Mouse (Mus musculus): ENCODE measurements around the gene Spata31d1b.
"Not testable (repeated sequence)": the region's sequence is repeated elsewhere in the genome, so short reads cannot be mapped to it uniquely, and the experiment has no call there.

Spata31d1b gene

DNA sequence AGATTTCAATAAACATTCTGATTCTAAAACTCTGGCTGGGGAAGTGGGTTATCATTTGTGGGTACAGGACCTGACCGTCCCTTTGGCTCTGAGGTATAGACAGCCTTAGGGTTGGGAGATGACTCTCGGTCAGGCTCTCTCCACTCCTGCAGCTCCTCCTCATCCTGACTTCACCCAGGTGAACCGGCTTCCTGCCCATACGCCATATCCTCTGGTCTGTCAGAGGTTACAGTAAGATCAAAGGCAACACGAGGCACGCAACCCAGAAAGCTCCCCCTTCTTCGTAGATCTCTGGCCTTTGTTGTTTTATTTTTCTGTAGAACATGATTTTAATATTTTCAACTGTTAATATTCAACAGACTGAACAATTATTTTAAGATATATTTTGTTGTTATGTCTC is 16.3 kb upstream of the Spata31d1b start:
- DNase-seq = no peak

DNA sequence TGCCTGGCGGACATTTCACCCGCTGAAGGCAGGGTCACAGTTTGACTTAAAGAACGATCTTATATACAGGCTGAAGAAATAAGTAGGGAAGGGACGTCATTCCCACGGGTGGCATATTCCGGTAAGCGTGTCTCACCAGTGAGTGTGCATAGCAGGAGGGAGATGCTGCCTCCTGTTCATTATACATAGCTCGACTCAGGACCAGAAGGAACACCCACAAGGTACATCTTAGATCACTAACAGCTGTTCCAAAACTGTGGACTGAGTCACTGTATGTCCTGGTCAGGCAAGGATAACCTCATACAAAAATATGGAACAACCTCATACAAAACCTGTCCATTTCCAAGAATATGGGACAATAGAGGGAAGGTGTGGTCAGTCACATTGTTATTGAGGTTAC is 13.0 kb upstream of the Spata31d1b start:
- no peak for DNase-seq

DNA sequence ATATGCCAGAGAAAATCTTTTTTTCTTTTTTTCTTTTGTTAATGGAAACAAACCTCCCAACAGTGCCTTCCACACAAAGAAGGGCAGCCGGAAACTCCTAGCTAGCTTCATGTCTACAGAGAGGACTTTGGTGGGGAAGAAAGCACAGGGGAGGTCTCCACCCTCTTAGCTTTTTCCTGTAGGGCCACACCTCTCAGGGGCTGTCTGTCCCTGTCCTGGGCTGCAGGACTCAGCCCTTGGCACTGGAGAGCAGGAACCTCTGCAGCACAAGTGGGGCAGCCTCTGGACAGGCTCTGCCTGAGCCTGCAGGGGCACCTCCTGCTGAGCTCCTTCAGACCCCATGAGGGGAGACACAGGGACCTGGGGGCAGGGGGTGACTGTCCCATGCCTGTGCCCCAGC is 11.9 kb upstream of the Spata31d1b start:
- not testable (repeated sequence) for DNase-seq

DNA sequence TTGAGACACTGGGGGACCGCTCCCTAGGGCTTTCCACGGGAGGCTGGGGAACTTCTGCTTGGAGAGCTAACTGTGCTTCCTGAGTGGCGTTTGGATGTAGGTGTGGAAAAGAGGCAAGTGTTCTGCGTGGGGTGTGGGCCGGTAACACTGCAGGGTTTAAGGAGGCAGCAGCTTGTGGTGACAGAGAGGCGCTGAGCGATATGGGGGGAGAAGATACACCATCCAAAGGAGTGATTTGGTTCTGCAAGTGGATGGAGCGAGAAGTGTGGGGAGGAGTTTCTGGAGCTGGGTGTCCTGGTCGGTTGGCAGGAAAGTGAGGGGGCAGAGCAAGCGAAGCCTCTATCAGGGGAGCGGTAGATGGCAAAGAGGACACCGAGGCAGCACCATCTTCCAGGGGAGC is 8.6 kb upstream of the Spata31d1b start:
- DNase-seq = no peak

DNA sequence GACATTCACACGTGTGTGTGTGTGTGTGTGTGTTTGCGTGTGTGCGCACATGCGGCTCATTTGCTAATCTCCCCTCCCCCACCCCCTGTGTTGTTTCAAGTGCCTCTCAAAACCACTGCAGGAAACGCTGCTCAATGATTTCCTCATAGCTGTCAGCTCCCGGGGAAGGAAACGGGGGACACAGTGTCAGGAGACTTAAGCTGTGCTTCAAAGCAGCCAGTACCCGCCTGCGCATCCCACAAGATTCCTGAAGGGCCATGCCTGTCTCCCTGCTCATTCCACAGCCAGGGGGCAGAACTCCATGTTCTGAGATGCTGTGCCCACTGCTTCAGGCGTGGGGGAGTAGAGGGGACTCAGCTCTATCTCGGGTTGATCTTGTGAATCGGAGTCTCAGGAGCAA is 7.5 kb upstream of the Spata31d1b start:
- no peak for DNase-seq

DNA sequence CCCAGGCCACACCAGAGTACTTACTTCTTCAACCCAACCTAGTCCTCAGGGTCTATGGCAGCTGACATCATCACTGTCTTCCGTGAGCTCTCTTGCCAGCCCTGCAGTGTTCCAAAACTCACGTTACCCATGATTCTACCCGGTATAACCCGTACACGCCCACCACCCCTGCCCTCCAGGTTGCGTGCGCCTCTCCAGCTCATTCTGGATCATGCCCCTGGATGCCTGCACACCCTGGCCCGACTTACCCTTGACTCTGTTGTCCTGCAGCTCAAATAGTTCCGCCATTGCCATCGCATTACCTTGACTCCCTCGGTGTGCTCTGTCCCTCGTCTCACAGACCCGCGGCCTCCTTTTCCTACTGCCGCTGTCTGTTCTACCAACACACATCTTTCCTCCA is 1.9 kb upstream of the Spata31d1b start, which contains the start of gene Spata31d1a:
Gene Spata31d1a (minus strand): TSS at position 101 of the 400 bp plus-strand sequence.
- DNase-seq = no peak

DNA sequence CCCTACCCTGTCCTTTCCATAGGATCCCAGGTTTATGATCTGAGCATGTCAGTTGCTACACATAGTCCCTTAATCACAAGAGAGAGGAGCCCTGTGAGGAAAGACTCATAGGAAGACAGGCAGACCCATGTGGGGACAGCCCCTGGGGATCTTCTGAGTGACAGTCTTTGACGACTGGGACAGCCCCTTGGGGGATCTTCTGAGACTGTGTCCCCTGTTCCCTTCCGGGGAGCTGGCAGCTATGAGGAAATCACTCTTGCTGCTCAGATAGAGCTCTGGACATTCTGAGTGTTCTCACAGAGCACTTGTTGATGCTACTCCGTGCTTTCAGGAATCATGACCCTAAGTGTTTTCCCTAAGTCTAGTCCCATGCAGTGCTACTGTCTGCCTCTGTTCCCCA is 1.6 kb downstream of the Spata31d1b start:
- no peak for DNase-seq

DNA sequence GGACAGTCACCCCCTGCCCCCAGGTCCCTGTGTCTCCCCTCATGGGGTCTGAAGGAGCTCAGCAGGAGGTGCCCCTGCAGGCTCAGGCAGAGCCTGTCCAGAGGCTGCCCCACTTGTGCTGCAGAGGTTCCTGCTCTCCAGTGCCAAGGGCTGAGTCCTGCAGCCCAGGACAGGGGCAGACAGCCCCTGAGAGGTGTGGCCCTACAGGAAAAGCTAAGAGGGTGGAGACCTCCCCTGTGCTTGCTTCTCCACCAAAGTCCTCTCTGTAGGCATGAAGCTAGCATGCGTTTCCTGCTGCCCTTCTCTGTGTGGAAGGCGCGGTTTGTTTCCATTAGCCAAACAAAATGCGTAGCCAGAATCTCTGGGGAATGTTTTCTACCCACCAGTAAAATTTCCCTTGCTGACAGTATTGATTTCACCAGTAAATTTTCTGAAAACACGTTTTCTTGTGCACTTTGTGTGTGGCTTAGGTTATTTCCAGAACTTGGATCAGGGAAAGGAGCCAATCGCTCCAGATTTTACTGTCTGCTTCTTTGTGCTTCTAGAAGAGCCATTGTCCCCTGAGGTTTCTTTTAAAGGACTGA is 6.9 kb downstream of the Spata31d1b start:
- not testable (repeated sequence) for DNase-seq

DNA sequence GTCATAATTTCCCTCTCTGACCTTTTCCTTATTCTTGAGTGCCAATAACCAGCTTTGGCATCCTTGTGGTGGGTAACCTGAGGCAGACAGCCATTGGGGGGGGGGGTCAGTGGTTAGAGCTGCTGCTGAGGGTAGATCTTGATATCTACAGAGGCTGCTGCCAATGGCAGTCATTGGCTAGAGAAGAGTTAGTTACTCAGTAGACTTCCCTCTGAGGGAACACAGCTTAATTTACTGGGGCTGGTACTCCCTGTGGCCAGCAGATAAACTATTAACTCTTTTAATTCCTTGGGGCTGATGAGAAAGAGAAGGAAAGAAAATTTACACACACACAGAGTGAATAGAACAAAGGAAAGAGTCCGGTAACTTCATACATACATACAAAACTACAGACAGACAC is 7.4 kb downstream of the Spata31d1b start:
- no peak for DNase-seq

DNA sequence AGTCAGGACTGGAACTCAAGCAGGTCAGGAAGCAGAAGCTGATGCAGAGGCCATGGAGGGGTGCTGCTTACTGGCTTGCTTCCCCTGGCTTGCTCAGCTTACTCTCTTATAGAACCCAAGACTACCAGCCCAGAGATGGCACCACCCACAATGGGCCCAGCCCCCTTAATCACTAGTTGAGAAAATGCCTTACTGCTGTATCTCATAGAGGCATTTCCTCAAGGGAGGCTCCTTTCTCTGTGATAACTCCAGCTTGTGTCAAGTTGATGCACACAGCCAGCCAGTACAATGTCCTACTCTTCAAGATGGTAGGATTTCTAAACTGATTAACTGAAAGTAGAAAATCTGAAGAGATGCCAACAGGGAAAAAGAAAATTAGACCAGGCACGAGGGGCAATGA is 10.0 kb downstream of the Spata31d1b start:
- not testable (repeated sequence) for DNase-seq

DNA sequence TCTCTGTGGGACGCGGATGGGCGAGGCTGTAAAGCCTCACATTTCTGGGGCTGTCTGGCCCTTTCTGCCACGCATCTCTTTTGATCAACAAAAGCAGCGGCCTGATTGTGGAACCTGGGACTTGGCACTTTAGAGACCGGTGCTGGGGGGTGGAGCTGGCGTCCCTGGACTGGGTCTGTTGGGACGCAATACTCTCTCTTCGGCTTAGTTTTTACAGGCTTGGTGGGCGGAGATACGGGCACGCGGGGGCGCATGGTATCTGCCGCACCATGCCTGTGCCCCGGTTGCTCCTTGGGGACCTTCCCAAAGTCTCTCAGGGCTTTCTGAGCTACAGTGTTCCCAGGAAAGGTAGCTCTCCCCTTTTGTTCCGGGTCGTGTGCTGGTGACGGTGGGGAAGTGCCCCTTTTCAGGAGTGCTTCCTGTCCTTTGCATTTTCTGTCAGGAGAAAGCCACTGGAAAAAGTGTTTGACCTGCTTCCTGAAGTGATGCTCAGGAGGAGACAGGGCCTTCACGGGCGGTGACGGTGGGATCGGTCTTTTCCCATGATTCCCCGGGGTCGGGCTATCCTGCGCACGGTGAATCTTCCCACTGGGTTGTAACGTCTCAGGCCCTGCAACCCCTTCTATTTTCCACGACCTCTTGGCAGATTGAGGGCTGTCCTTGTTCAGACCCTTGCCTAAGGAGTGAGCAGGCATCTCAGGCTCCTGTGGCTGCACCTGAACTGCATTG is 14.2 kb downstream of the Spata31d1b start:
- DNase-seq = no peak

DNA sequence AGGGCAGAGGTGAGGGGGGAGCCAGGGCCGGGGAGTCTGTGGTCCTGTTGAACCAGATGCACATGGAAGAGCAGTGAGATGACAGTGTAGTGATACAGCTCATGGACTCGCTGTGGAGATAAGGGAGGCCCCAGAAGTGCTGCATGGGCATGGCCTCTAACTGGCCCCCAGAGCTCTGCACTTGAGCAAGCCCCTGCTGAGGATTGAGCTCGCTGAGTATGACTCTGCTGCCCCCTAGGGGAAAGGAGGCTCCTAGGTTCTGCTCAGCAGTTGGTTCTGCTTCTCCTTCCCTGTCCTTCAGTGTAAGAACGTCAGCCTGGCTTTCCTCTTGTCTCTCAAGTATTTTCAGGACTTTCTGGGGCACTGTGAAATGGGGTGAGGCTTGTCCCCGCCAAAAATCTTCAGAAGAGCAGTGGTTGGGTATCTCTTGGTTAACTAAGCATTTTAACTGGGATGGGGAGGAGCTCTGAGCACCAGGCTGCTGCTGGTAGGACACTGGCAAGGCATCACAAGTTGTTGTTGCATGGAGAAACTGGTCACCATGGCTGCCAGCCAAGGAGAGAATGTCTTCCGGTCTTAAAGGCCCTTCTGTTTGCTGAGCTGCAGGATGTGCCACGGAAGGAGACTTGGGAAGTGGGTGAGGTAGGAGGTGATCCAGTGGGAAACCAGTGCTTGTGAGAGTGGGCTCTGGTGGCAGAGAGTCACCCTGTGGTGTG is 16.5 kb downstream of the Spata31d1b start:
- peak; percentile 81 for DNase-seq

DNA sequence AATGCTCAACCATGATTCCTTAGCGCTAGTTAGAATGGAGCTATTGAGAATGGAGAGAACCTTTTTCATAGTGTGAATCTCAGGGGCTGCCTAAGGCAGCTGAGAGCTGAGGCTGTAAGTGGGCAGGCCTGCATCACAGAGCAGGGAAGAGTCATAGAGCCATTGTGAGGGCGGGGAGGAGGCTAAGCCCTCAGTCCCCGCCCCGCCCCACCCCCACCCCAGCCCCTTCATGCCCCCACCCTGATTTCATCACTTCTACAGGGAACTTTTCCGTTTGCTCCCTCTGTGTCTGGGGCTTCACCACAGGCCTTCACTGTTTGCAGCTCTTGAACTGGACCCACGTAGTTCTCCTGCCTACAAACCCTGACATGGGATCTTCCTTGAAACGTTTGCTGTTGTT is 19.6 kb downstream of the Spata31d1b start, which contains the start of gene Spata31d1d:
Gene Spata31d1d (minus strand): TSS at position 101 of the 400 bp plus-strand sequence.
- DNase-seq = no peak

DNA sequence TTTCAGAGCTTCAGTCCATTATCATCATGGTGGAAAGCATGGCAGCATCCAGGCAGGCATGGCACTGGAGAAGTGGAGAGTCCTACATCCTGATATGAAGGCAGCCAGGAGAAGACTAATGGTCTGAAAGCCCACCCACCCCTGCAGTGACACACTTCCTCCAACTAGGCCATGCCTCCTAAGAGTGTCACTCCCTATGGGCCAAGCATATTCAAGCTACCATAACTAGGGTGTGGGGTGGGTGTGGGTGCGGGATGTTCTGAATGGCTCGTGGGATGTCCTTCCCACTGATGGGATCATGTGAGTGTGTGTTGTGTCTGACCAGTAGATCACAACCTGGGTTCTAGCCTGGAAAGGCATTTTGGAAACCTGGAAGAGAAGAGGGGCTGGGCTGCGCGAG is 21.9 kb downstream of the Spata31d1b start:
- no peak for DNase-seq

DNA sequence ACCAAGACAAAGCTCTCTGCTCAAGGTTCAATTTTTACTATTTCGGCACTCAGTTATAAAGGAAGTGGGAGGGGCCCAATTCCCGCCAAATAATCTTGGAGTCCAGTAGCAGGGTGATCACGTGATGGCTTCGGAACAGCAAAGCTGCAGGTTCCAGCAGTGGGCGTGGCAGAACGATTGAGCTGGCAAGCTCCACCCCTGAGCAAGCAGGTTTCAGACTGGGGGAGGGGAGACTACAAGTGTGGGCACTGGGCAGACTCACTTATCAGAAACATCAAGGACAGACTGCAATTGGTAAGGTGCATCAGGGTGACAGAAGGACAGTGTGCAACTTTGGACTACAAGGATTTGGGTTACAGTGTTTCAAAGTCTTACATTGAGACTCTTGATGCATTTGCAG is 22.3 kb downstream of the Spata31d1b start:
- not testable (repeated sequence) for DNase-seq

DNA sequence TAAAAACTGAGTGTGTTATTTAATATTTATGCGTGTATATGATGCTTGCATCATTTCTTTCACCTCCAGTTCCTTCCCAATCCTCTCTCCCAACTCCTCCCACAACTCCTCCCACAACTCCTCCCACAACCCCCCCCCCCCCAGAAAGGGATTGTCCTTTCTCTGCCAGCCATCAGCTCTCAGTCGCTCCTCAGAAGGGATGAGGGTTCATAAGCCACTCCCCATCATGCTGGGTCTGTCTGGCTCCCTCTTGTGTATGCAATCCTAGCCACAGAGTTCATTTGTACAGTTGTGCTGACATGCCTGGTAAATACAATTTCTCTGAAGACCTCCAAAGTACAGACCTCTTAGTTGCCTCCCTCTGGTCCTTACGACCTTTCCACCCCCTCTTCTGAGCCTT is 23.1 kb downstream of the Spata31d1b start:
- no peak for DNase-seq

DNA sequence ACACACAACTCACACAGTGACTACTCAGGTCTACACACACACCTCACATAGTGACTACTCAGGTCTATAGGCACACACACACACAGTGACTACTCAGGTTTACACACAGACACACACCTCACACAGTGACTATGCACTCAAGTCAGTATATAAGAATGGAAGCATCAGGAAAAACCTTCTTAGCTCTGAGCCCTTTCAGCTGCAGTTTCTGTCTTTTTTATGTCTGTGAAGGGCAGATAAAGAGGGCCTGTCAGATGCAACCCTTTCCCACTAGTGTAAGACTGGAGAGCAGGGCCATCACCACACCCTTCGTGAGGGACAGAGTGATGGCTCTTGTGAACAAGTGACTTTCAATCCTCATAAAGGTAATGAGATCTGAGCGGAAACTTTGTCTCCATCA is 26.4 kb downstream of the Spata31d1b start:
- no peak for DNase-seq

DNA sequence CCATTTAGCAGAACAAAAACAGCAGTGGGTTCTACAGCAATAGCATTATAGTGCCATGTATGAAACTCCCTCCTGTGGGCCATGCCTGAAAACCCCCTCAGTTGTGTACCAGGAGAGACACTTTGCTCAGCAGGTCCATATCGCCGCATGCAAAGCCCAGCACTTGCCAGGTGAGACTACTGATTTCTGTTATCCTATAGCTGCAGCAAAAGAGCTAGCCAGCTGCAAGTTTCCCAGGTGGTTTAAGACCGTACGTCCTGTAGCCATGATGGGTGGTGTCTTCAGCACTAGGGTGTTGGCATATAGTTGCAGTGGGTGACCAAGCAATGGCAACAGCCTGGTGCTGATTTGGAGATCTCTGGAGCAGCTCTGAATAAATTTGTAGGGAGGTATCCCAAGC is 27.3 kb downstream of the Spata31d1b start:
- DNase-seq = no peak

DNA sequence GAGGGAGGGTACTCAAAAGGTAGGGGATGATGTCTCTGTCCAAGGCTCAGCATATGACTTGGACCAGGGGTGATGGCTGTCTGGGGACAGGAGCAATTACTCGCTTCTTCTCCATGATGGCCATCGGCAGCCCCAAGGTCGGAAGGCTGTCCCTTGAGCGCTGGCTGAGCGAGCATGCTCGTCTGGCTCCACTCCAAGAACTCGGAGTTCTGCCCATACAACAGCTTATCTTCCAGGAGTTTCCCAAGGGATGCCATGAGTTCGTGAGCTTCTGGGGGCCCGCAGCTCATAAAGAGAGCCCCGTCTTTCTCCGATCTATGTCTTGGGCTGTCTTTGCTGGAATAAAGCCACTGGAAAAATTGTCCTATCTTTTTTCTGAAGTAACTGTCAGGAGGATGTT is 29.0 kb downstream of the Spata31d1b start:
- DNase-seq = no peak

DNA sequence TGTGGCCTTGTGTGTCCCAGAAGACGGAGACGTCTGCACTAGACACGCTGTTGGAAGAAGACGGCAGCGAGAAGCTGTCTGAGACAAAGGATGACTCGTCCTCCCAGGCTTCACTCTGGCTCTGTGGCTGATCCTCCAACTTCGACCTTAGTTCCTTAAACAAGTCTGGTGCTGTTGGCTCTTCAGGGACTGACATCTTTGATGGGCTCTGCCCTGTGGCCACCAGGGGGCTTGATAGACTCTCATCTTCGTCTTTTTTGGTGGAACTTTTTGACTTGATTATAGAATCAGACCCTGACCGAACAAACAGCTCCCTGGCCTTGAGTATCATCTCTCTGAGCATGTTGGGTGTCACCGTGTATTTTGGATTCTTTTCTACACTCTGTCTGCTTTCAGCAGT is 29.6 kb downstream of the Spata31d1b start:
- DNase-seq = peak; percentile 27

DNA sequence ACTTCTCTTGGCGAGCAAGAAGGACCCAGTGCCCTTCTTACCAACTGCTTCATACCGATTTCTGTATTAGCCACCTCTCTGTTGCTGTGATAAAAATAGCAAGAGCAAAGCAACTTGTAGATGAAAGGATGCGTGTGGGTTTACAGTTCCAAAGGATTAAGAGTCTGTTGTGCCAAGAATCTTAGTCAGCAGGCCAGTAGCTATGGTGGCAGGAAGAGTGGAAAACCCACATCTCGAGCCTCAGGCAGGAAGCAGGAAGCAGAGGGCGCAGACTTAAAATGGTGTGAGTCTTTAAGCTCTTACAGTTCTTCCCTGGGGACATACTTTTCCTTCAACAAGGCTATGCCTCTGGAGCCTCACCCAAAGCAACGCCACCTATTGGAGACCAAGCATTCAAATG is 33.4 kb downstream of the Spata31d1b start:
- no peak for DNase-seq

DNA sequence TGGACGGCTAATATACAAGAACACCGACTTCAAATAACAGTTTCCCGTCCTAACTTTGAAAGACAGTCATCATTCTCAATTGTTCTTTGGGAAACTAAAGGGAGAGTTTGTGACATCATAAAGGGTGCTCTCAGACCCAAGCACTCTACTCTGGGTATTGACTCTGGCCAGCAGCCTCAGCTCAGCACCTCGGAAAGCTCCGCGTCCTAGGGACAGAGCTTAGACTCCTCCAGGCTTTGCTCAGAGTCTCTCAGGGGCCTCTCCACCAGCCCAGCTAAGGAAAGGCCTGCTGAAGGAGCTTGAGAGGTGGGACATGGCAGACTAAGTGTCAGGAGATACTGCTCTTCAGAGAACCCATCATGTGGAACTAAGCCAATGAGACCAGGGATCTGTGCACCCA is 34.1 kb downstream of the Spata31d1b start:
- no peak for DNase-seq

DNA sequence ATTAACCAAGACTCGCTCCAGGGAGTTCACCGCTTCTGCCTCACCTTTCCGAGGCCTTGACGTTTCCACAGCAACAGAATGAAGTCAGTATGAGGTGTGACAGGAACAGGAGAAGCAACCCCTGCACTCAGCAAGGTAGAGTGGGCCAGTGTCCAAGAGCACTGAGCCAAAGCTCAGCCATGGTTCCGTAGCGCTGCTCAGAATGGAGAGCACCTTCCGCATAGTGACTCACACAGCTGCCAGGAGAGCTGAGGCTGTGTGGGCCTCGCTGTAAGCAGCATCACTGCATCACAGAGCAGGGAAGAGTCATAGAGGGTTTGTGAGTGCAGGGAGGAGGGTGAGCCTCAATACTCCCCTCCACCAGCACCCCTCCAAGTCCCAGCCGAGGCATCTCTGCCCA is 34.6 kb downstream of the Spata31d1b start, which contains the start of gene 1700014D04Rik:
Gene 1700014D04Rik (minus strand): TSS at position 42 of the 400 bp plus-strand sequence.
- DNase-seq = peak; percentile 31

DNA sequence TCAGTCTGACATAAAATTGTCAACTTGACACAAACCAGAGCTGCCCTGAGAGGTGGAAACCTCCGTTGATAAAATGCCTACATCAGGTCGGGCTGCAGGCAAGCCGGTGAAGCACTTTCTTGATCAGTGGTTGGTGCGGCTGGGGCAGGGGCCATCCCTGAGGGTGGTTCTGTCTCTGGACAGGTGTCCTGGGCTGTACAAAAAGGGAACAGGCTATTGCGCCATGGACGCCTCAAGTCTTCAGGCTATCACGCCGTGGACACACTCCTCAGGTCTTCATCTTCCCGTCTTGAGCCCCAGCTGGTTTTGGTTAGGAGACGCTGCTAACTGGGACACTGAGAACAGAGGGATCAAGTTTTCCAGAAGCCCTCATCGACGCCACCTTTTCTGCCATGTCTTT is 38.2 kb downstream of the Spata31d1b start:
- no peak for DNase-seq

All from right cerebral cortex, postnatal 14 days (tissue).